Mouse (Mus musculus) thymus, postnatal 25 days (tissue): ENCODE measurements at regions not wholly inside any gene's neighbourhood (a gene's known extent, or its start where the extent isn't known, plus 50 kb on each side); places are given as distances from the start of the nearest gene placed in this dataset.

Source experiments
- DNase-seq: peaks from one replicate; pipeline ENCODE4 v3.0.0; 2022

GRCm38 (mm10) chr9:84296456-84296855 lies 371.5 kb downstream of the Bckdhb start:
- no peak for DNase-seq

DNA sequence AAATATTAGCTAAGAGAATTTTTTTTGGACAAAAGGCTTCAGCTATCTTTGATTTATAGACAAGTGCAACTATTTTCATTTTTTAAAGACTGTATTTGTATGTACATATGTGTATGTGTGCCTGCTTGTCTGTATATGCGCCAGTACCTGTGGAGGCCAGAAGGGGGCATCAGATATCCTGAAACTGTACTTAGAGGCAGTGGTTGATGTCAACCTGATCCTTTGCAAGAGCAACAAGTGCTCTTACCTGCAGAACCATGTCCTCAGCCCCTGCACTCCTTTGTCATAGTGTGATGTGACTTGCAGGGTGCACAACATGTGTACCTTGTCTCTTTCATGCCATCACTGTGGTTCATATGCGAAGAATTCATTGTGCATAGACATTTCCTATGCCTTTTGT lies 379.5 kb downstream of the Bckdhb start:
- DNase-seq, result peak; percentile 2

GRCm38 (mm10) chr9:84318811-84319210 lies 393.9 kb downstream of the Bckdhb start:
- no peak for DNase-seq

- no peak for DNase-seq
Observed at GRCm38 (mm10) chr9:84319338-84319737, 394.4 kb downstream of the Bckdhb start.

DNA sequence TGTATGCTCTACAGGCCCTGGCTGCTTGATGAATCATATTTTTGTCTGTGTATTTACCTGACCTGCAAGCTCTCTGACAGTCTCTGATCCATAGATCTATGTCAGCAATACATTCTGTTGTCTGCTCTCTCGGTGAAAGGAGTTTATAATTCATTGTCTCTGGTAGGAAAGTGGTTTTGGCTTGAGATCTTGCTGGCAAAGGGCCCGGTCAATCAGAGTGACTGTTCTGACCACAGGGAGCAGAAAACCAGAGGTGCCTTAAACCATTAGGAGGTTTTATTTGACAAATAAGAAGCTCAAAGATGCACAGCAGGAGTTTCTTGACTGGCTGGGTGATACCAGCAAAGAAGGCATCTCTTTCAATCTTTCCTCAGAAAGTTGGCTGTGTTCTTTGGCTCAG lies 398.2 kb downstream of the Bckdhb start:
- DNase-seq, result no peak

GRCm38 (mm10) chr9:84331083-84331602 lies 406.2 kb downstream of the Bckdhb start:
- no peak for DNase-seq

DNA sequence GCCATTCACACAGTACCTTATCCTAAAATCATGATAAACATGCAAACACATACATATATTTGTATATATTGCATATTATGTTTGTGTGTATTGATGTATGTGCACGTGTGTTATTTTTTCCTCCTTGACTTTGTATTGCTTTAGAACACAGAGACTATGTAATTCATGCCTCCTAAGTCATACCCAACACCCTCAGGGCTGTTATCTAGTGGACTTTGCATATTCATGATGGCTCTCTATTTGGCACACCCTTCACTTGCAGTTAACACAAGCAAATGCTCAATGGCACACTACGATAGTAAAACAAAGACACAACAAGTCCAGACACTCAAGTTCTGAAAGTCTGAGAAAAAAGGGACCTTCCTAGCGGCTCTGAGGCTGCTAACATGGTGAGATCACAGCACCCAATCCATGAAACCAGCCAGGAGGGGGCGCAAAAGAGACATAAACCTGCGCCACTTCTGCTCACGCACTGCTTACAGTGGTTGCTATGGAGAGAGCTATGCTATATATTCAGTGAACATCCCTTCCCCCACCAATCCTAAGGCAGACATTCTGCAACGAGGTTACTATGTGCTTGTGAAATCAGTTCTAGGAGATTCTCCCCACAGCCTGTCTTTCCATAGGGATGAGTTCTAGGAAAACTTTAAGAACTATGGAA lies 418.6 kb downstream of the Bckdhb start:
- peak; percentile 33 for DNase-seq

DNA sequence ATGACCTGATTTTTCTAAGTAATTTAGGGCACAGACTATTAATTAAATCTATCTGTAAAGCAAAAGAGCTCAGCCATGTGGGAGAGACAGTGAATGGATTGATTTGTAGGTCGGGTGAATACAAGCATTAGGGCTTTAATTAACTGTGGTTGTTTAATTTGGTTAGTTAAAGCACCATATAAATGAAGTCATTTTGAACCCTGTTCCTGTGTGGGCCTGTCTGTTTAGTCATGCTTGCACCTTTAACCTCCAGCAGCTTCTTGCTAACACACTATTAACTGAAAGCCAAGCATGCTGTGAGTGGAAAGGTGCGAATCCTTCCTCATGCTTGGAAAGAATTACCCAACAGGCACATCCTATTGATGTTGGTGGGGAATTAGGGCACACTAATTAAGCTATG lies 425.3 kb downstream of the Bckdhb start:
- DNase-seq, result no peak

GRCm38 (mm10) chr9:84354409-84354808 lies 429.5 kb downstream of the Bckdhb start:
- no peak for DNase-seq

GRCm38 (mm10) chr9:84356167-84356566 lies 431.2 kb downstream of the Bckdhb start:
- no peak for DNase-seq

GRCm38 (mm10) chr9:84359879-84360278 lies 434.9 kb downstream of the Bckdhb start:
- DNase-seq, result no peak

DNA sequence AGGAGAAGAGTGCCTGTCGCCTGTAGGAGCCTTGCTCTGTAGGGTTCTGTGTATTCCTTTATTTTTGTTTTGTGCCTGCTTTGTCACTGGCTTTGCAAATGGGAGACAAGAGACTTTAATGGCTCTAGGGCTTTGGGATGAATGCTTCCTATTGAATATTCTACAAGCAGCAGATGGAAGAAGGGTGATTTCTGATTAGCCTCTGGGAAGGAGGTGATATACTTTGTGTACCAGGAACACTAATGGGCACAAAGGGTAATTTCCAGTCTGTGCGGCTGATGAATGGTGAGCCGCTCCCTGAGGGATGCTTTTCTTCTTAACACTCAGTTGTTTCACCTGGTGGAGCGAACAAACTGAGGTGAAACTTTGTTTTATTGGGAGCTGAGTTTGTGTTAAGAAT lies 435.5 kb downstream of the Bckdhb start:
- DNase-seq, result no peak

GRCm38 (mm10) chr9:84363478-84363877 lies 438.5 kb downstream of the Bckdhb start:
- DNase-seq, result no peak

DNA sequence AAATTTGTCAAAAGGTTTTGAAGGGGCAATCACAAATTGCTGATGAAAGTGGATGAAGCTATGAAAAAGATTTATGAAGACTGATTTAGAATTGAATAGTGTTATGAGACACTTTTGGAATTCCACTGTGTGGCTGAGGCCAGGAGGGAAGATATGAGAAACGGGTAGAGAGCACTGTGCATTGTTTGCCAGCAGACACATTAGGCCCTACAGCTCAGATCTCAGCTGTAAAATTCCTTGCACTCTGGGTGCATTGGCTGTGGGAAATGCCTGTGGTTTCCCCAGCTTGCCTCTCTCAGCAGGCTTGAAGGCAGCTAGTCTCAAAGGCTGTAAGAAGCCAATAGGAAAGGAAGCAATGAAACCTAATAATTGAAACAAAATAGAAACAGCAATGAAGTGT lies 444.3 kb downstream of the Bckdhb start:
- no peak for DNase-seq

GRCm38 (mm10) chr9:84370260-84370659 lies 445.3 kb downstream of the Bckdhb start:
- DNase-seq, result no peak

- DNase-seq, result no peak
Observed at GRCm38 (mm10) chr9:84375746-84376145, 450.8 kb downstream of the Bckdhb start.

GRCm38 (mm10) chr9:84376621-84377020 lies 451.7 kb downstream of the Bckdhb start:
- DNase-seq, result no peak

DNA sequence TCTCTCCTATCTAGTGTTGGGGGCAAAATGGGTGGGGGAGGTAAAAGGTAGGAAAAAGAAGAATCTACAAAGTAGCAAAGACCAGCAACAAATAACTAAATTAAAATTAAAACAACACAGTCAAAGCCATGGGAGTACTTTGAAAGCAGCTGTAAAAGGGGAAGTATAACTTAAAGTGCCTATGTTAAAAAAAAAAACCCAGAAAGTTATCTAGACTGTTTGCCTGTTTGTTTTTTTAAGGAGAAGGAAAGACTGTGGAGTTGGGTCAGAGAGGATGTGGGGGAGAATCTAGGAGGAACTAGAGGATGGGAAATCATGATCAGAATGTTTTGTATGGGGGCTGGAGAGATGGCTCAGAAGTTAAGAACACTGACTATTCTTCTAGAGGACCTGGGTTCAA lies 457.0 kb downstream of the Bckdhb start:
- DNase-seq, result no peak

GRCm38 (mm10) chr9:84389831-84390230 lies 464.9 kb downstream of the Bckdhb start:
- no peak for DNase-seq

DNA sequence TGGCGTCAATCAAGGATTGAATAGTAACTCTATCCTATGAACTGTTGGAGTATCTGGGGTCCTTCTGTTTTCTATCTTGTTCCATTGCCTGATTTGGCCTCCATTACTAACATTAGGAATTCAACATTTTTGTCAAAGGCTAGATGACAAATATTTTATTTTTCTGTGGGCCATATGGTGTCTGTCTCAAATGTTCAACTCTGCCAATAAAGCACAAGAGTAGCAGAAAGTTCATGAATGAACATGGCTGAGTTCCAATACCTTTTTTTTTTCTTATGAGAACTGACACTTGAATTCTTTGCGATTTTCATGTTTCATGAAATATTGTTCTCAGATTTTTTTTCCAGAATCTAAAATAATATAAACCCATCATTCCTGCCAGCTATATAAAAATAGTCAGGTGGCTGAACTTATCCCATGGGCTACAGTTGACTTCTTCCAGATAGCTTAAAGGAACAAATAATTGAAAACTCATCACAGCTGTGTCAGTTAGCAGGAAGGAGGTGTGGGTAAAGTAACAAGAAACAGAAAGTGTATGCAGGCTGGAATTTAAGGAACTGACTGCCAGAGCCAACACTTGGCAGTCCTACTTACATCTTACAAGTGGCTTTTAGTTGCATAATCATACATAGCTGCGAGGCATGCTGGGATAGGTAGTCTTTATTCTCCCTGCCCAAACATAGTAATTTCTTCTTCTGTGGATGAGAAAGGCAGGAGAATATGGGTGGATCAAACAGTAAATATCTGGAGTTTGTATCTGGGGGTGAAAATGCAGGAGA lies 469.8 kb downstream of the Bckdhb start:
- DNase-seq, result no peak

DNA sequence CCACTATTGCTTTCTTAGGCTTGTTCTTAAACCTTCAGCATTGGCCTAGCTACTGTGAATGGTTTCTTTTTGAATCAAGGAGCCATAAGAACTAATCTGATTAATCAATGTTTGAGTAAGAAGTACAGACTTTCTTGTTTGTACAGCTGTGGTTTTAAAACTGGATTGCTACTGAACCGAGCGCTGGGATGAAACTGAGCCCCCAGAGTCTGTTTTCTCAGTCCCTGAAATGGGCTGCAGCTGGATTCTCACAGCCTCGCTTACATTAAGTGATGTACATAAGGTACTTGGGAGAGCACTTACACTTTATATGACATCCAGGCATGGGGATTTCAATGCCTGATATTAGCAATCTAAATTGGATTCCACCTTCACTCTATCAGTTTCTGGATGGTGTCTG lies 474.5 kb downstream of the Bckdhb start:
- no peak for DNase-seq

DNA sequence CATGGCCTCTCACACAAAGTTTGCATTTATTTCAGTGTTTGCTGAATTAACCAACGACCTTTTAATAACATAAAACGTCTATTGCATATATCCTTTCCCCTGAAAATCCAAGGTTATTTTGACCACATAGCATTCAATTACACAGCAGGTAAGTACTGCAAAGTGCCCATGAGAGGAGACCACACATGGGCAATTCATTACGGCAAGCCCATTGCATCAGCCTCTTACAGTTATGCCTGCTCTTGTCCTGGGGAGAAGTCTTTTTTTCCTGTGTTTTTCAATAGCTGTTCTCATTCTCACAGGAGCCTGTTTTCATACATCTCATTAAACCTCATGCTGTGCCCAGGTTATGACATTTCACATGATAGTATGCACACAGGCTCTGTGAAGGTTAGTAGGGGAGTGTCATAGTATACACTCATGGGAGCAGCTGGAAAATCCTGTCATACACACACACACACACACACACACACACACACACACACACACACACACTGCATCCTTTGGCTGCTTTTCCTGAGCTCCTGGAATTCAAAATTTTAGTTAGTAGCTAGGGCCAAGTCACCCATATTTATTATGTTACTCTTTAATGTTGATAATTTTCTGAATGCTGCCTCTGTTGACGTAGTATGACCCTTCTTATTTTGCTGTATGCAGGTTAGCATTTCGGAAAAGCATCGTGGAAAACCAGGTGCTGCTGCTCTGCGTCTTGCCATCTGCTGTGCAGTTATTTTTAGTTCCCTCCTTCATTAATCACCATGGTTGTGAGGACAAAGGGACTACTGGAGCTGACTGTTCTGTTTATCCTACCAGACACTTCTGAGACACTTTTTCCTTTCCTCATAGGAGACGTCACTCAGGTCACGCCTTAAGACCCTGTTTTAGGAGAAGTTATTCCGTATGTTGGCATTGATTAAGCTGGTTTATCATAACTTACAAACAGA lies 483.6 kb downstream of the Bckdhb start:
- DNase-seq, result no peak
